Mouse (Mus musculus) intestine, embryonic 14.5 days (tissue): Measurements from ENCODE around the gene Cab39. TPM values are rescaled to one million over a fixed set of nuclear protein-coding genes. Genes with fewer than 3 reads are reported as not detected.

ENCODE experiments used
- ATAC-seq: fragments of 200-750 bp; cut with Nextera tagmentation; replicated peaks from 2 replicates; pipeline ENCODE4 v1.8.0; 2017; ENCODE audit warnings: low read depth, moderate number of reproducible peaks, moderate TSS enrichment, moderate library complexity; ENCODE audit not compliant: low FRiP score, low TSS enrichment
- DNase-seq: peaks from one replicate; pipeline ENCODE4 v3.0.0-alpha.2; 2018; ENCODE audit warnings: low spot score
- H3K27ac ChIP-seq: fragments of 300-500 bp; sonication (generic); 2 replicates; pipeline ENCODE4 v1.5.1; 2014; ENCODE audit warnings: low read depth, mild to moderate bottlenecking, control low read depth
- H3K27me3 ChIP-seq: fragments of 300-500 bp; sonication (generic); replicated peaks from 2 replicates; pipeline ENCODE4 v1.6.1; 2014; ENCODE audit warnings: low read length, control low read depth; ENCODE audit not compliant: control insufficient read depth, insufficient read depth
- H3K36me3 ChIP-seq: fragments of 300-500 bp; sonication (generic); 2 replicates; pipeline ENCODE4 v1.6.1; 2014; ENCODE audit warnings: low read length, control low read depth; ENCODE audit not compliant: control insufficient read depth, insufficient read depth
- H3K4me1 ChIP-seq: fragments of 300-500 bp; sonication (generic); replicated peaks from 2 replicates; pipeline ENCODE4 v1.6.1; 2014; ENCODE audit warnings: low read length, control low read depth, mixed read lengths; ENCODE audit not compliant: control insufficient read depth, insufficient read depth
- H3K4me2 ChIP-seq: fragments of 300-500 bp; sonication (generic); 2 replicates; pipeline ENCODE4 v1.6.1; 2014; ENCODE audit warnings: low read length
- H3K4me3 ChIP-seq: fragments of 300-500 bp; sonication (generic); 2 replicates; pipeline ENCODE4 v1.5.1; 2014; ENCODE audit warnings: low read depth, low read length, control low read depth, mixed read lengths
- H3K9ac ChIP-seq: fragments of 300-500 bp; sonication (generic); 2 replicates; pipeline ENCODE4 v1.6.1; 2014; ENCODE audit warnings: mild to moderate bottlenecking, low read length
- H3K9me3 ChIP-seq: fragments of 300-500 bp; sonication (generic); 2 replicates; pipeline ENCODE4 v1.6.1; 2016; ENCODE audit warnings: low read length, control low read depth; ENCODE audit not compliant: control insufficient read depth
- WGBS: fragments of 180-500 bp; shearing (Covaris S2); extraction: QIAGEN DNeasy Blood & Tissue Kit; methylation state at CpG from one replicate; pipeline ENCODE4 v1.1.7; 2014; 5-methylcytosine and 5-hydroxymethylcytosine counted together
- polyA plus RNA-seq: library from polyadenylated mRNA; unstranded; fragments of >200 nt; fragmentation: Nextera tagmentation; extraction: Ambion mirVana; gene quantifications from 2 replicates; pipeline ENCODE4 v1.2.1, GENCODE M21; 2014

Gene Cab39
- polyA plus RNA-seq, 1 experiment from 2014 or later, result 46.2 TPM

GRCm38 (mm10) chr1:85843291-85843863, 50.1 kb downstream of the Cab39 start:
- peaks cover 40% of the 10 kb centered on the region for H3K36me3 ChIP-seq
- H3K27me3 ChIP-seq, result no peaks in the 10 kb centered on the region
- no peak for ATAC-seq
- H3K4me3 ChIP-seq, result no peak overlapping the region
- H3K4me2 ChIP-seq, result no peak overlapping the region
- no peak overlapping the region for H3K9ac ChIP-seq
- WGBS, result 96% methylated on average over 4 of the region's 4 CpGs
- 0 out of 2 replicates have a peak, but pooled peaks cover 2% of the 10 kb centered on the region for H3K4me1 ChIP-seq
- H3K9me3 ChIP-seq, result no peaks in the 10 kb centered on the region
- H3K27ac ChIP-seq, result no peak overlapping the region
- DNase-seq, result no peak

- 78% methylated on average over 6 of the region's 6 CpGs for whole genome bisulfite sequencing
These were observed 51.7 kb downstream of the Cab39 start for GRCm38 (mm10) chr1:85844981-85845380.

GRCm38 (mm10) chr1:85845476-85845875, 52.2 kb downstream of the Cab39 start:
- peaks cover 60% of the 10 kb centered on the region for H3K36me3 ChIP-seq
- no peak overlapping the region for H3K4me2 ChIP-seq
- no peak for ATAC-seq
- H3K27me3 ChIP-seq, result no peaks in the 10 kb centered on the region
- no peak overlapping the region for H3K27ac ChIP-seq
- no peaks in the 10 kb centered on the region for H3K9me3 ChIP-seq
- H3K9ac ChIP-seq, result no peak overlapping the region
- no peak for DNase-seq
- WGBS, result 64% methylated on average over 3 of the region's 3 CpGs
- no peaks in the 10 kb centered on the region for H3K4me1 ChIP-seq
- H3K4me3 ChIP-seq, result no peak overlapping the region

More at GRCm38 (mm10) chr1:85844981-85845380, 51.7 kb downstream of the Cab39 start:
- Histone ChIP-seq H3K9ac (no peak overlapping the region), H3K4me1 (no peaks in the 10 kb centered on the region), H3K27me3 (no peaks in the 10 kb centered on the region), H3K36me3 (peaks cover 55% of the 10 kb centered on the region), H3K27ac (no peak overlapping the region), H3K4me3 (no peak overlapping the region), H3K9me3 (no peaks in the 10 kb centered on the region), H3K4me2 (no peak overlapping the region)
- ATAC-seq (no peak), DNase-seq (no peak)

- DNase-seq (no peak), ATAC-seq (no peak)
- no peaks in the 10 kb centered on the region for H3K4me1 ChIP-seq
- peaks cover 62% of the 10 kb centered on the region for H3K36me3 ChIP-seq
- no peaks in the 10 kb centered on the region for H3K9me3 ChIP-seq
- no peak overlapping the region for H3K4me2 ChIP-seq
- no peak overlapping the region for H3K4me3 ChIP-seq
- no peaks in the 10 kb centered on the region for H3K27me3 ChIP-seq
- no peak overlapping the region for H3K9ac ChIP-seq
- H3K27ac ChIP-seq, result no peak overlapping the region
- WGBS, result 94% methylated on average over 14 of the region's 14 CpGs
These were observed 55.8 kb downstream of the Cab39 start for GRCm38 (mm10) chr1:85849016-85849415.

- Histone ChIP-seq H3K36me3 (peaks cover 50% of the 10 kb centered on the region), H3K27ac (no peak overlapping the region), H3K9me3 (no peaks in the 10 kb centered on the region), H3K27me3 (no peaks in the 10 kb centered on the region), H3K9ac (no peak overlapping the region), H3K4me2 (no peak overlapping the region), H3K4me1 (no peaks in the 10 kb centered on the region), H3K4me3 (no peak overlapping the region)
- WGBS, result 92% methylated on average over 5 of the region's 5 CpGs
- no peak for ATAC-seq
- DNase-seq, result no peak
These were observed 57.6 kb downstream of the Cab39 start for GRCm38 (mm10) chr1:85850851-85851250.

GRCm38 (mm10) chr1:85852996-85853689, 59.9 kb downstream of the Cab39 start:
- no peaks in the 10 kb centered on the region for H3K27me3 ChIP-seq
- DNase-seq (peak; percentile 78), ATAC-seq (peak; percentile 57; the same call in 1 of the 2 replicates)
- no peak overlapping the region for H3K4me3 ChIP-seq
- no peaks in the 10 kb centered on the region for H3K4me1 ChIP-seq
- H3K9me3 ChIP-seq, result no peaks in the 10 kb centered on the region
- no peak overlapping the region for H3K27ac ChIP-seq
- peaks cover 36% of the 10 kb centered on the region for H3K36me3 ChIP-seq
- no peak overlapping the region for H3K9ac ChIP-seq
- no peak overlapping the region for H3K4me2 ChIP-seq
- 67% methylated on average over 2 of the region's 2 CpGs for WGBS

GRCm38 (mm10) chr1:85853865-85854264, 60.6 kb downstream of the Cab39 start:
- Histone ChIP-seq H3K27ac (no peak overlapping the region), H3K4me3 (no peak overlapping the region), H3K27me3 (no peaks in the 10 kb centered on the region), H3K9me3 (no peaks in the 10 kb centered on the region), H3K9ac (no peak overlapping the region), H3K36me3 (peaks cover 29% of the 10 kb centered on the region), H3K4me2 (no peak overlapping the region), H3K4me1 (no peaks in the 10 kb centered on the region)
- 95% methylated on average over 2 of the region's 2 CpGs for WGBS
- no peak for DNase-seq
- no peak for ATAC-seq

- DNase-seq (no peak), ATAC-seq (no peak)
- no peak overlapping the region for H3K4me2 ChIP-seq
- H3K4me3 ChIP-seq, result no peak overlapping the region
- H3K27me3 ChIP-seq, result no peaks in the 10 kb centered on the region
- H3K9ac ChIP-seq, result no peak overlapping the region
- H3K4me1 ChIP-seq, result no peaks in the 10 kb centered on the region
- no peaks in the 10 kb centered on the region for H3K9me3 ChIP-seq
- no peak overlapping the region for H3K27ac ChIP-seq
- WGBS, result 73% methylated on average over 2 of the region's 2 CpGs
- H3K36me3 ChIP-seq, result peaks cover 23% of the 10 kb centered on the region
These were observed 61.2 kb downstream of the Cab39 start for GRCm38 (mm10) chr1:85854475-85854874.

GRCm38 (mm10) chr1:85856266-85856665, 63.0 kb downstream of the Cab39 start:
- WGBS, result 79% methylated on average over 3 of the region's 3 CpGs
- H3K9me3 ChIP-seq, result 0 out of 2 replicates have a peak, but pooled peaks cover under 1% of the 10 kb centered on the region
- H3K9ac ChIP-seq, result no peak overlapping the region

More at GRCm38 (mm10) chr1:85856266-85856665, 63.0 kb downstream of the Cab39 start:
- Histone ChIP-seq H3K4me3 (no peak overlapping the region), H3K4me1 (no peaks in the 10 kb centered on the region), H3K4me2 (no peak overlapping the region), H3K27ac (no peak overlapping the region), H3K36me3 (peaks cover 13% of the 10 kb centered on the region; the same call in 1 of the 2 replicates), H3K27me3 (no peaks in the 10 kb centered on the region)
- ATAC-seq (no peak), DNase-seq (no peak)
